Mouse (Mus musculus) left cerebral cortex, postnatal 4 days (tissue): Measurements from ENCODE around the gene 4933402D24Rik. TPM values are rescaled to one million over a fixed set of nuclear protein-coding genes. Genes with fewer than 3 reads are reported as not detected.

Experiments
- DNase-seq: peaks from one replicate; pipeline ENCODE4 v3.0.0-alpha.2; 2022
- intact Hi-C: fragments of 180-260 bp; cut with DNase I; formaldehyde crosslinking; loops from one replicate; pipeline ENCODE4 v1.15.1; 2025
- total RNA-seq, 2 experiments: library from RNA; stranded (reverse); gene quantifications; 2 replicates each; pipeline ENCODE4 v1.2.3; 2021

Gene 4933402D24Rik
- total RNA-seq: under 1 TPM; 0.22 to 0.40 TPM

DNA sequence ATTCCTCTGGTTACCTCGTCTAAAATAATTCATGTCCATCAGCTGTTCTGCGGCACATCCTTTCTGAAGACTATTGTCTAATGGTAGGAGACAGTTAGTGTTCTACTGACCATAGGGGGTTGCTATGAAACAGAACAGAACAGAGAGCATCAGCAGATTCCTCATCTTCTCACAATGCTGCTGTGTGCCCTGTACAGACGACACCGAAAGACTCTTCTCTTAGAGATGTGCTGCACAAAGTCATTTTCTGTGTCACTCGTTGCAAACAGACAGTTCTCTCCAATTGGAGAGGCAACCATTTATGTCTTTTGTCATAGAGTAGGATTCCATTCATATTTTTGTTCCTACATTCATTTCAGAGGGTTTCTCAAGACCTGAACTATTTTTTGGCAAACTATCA is at the start of gene 4933402D24Rik:
Gene 4933402D24Rik, minus strand, starts transcription at position 101 of the 400 bp plus-strand sequence.
- intact Hi-C loops: loop anchor here (10.0 kb wide), 3 partner anchors 186 to 536 kb away; no protein-coding TSS in a partner anchor
- no peak for DNase-seq

DNA sequence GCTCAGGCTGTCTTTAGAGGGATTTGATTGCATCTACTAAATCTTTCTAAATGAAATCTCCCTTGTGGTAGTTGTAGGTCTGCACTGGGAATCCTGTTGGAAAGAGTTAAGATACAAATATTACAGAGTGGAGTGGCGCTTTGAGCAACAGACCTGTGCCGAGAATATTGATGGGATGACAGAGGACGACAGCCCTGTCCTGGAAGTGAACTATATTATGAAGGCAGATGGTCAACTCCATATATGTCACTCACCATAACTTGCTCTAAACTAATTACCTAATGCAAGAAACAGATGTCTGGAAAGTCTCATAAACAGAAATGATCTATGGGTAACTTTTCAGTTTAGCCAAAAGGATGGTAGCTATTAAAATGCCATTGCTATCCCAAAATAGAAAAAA is 39.5 kb upstream of the 4933402D24Rik start:
- no peak for DNase-seq
- intact Hi-C loops: no loop called here

DNA sequence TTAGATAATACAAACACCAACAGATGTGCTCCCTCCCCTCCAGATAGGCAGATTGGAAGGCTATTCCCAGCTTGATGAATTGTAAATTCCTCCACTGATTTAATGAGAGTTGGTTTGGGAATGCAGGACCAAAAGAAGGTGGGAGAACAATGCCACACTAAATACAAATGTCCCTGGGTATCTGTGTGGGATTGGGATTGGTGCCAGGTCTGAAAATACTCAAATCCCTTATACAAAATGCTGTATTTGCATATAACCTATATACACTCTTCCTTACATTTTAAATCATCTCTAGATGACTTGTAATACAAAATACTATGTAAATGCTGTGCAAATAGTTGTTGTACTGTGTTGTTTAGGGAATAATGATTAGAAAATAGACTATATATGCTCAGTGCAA is 36.0 kb upstream of the 4933402D24Rik start:
- intact Hi-C loops: no loop called here
- DNase-seq: no peak

DNA sequence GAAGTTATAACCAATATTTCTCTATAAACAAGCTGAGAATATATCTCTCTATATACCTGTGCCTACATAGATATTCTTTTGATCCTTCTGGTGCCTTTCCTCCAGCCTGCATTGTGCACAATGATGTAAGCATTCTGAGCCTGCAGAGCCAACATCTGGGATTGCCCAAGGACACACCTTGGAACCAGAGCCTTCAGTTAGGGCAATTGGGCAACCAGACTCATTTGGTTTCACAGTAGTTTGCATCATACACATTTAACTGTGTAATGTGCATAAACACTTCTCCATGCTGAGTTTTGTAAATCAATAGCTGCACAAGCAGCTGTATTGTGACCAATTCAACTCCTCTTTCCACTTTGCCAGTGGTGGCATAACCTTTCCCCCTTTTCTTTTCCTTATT is 25.3 kb upstream of the 4933402D24Rik start:
- no peak for DNase-seq
- intact Hi-C loops: no loop called here

DNA sequence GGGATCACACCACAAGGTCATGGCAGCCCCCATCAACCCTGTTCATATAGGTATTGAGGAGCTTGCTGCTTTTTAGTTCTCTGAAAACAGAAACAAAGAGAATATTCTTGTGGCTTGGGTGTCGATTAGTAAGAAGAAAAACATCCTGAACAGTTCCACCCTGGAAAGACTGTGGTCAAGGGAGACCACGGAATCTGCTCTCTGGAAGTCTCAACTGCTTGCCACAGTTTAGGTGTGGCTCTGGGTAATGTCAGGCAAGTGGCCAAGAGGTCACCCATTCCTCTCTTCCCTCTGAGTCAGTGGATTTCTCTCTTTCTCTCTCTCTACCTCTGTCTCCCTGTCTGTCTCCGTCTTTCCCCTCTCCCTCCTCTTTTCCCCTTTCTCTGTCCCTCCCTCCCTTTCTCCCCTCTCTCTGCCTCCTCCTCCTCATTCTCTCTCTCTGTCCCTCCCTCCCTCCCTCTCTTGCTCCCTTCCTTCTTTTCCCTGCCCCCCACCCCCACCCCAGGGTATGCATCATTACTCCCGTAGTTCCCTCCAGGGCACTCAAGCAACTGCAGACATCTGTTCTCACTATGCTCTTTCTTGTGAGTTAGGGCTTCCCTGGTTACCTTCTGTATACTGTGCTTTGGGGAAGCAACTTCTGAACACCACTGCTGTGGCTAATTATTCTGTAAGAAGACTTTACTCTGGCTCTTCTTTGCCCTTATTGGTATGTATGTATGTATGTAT is 8.0 kb upstream of the 4933402D24Rik start:
- DNase-seq: no peak
- intact Hi-C loops: no loop called here

DNA sequence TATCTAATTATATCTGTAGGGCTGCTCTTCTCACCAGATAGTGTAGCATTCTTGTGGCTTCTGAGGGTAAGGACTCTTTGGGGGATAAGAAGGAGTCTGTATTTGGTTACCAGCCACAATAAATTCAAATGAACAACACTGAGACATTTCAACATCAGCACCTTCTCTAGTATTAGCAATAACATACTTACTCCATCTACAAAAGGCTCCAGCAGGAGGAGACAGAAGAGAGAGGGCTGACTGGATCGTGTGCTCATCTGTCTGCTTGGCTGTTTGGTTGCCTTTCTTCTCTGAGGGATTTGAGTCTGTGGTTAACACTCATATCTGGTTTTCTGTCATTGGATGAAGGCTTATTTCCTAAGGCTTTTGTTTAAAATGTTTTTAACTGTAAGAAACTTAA is 7.3 kb upstream of the 4933402D24Rik start:
- intact Hi-C loops: no loop called here

DNA sequence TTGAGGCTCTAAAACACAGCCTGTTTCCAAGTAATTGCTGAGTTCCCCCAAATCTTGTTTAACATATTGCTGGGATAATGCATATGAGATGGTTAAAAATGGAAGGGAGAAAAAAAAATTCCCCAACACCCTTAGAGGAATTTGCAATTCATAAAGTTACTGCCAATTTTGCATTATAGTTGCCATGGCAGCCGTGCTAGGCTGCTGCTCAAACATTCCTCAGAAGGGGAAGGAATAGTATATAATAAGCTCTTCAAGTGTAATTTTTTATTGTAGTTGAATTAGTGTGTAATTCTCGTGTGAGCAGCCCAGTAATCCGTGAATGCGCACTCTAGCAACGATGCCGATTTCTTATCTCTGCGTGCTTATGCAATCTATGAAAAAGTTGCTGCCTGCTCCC is 1.2 kb upstream of the 4933402D24Rik start:
- no peak for DNase-seq
- intact Hi-C loops: no loop called here

More for the DNA sequence above, 7.3 kb upstream of the 4933402D24Rik start:
- no peak for DNase-seq

DNA sequence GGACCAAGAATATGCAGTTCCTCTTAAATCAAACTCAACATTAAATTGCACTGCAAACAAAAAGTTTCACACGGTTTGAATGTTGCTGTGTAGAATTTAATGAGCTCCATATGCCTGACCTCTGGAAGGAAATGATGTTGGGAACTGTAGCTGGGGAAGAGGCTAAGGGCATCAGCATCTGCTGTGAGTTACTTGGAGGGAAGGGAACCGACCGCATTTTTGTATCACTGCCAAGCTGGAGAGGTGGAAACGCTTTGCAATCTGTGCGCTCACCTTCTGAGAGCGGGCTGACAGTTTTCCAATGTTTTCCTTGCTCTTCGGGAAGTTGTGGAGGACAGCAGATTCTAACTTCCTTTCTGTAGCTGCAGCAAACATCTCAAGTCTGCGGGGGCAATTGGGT is 955 bp downstream of the 4933402D24Rik start:
- peak; percentile 17 for DNase-seq
- intact Hi-C loops: loop anchor here (10.0 kb wide), 3 partner anchors 187 to 537 kb away; no protein-coding TSS in a partner anchor

DNA sequence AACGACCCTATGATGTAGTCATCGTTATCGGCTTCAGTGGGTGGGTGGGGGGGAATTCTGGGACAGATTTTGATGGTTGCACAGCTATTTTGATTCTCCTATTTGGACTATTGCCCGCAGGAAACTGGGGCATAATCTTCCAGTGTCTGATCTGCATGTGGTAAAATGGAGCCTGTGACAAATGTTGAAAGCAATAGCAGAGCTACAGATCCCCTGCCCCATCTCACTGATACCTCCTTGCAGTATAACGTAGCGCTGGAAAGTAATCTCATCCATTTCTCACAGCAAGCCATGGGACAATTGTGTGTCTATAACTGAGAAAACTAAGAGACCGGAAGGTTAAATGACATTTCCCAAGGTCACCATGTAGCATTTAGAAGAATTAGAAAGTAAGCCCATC is 4.7 kb downstream of the 4933402D24Rik start:
- DNase-seq: no peak
- intact Hi-C loops: loop anchor here (5.0 to 10.0 kb wide), 4 partner anchors 190 to 540 kb away; no protein-coding TSS in a partner anchor

DNA sequence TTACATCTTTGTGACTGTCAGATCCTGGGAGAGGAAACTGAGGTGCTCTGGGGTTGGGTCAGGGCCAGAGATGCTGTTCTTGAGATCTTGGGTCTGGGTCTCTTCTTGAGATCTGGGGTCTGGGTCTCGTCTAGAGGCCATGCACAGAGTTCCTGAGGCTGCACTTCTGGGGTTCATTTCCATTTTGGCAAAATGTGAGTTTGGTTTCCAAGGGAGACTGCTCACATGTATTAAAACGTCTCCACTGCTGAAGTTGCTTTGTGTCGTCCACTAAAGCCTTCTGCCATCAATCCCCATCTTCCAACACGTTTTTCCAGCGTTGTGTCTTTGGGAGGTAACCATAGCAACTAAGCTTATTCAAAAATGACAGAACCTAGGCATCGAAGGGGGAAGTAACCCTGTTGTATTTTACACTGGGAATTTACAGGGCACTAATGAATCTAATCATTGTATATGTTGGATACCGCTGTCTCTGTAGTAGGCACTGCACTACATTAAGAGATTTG is 5.1 kb downstream of the 4933402D24Rik start:
- intact Hi-C loops: loop anchor here (2.0 to 10.0 kb wide), 5 partner anchors 191 to 685 kb away; no protein-coding TSS in a partner anchor
- DNase-seq: peak; percentile 4

DNA sequence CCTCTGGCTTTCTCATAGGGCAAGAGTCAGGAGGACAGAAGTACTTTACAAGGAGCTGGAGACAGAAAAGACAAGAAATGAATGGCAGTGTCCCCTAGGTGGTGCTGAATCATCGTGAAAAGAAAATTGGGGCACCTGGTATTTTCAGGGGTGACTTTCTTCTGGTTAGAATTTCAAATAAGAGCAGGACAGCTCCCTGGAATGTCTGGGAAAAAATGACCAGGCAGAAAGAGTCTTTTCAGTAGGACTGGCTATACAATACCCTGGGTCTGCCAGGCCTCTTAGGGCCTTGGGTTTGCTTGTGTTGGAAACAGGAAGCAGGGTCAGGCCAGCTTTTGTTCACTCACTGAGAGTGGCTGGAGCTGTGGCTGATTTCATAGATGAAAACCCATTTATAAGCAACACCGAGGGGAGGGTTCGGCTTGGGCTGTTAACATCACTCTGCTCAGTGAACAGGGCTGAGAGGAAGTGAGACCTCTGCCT is 5.8 kb downstream of the 4933402D24Rik start:
- DNase-seq: peak; percentile 30
- intact Hi-C loops: loop anchor here (2.0 to 10.0 kb wide), 5 partner anchors 192 to 686 kb away; no protein-coding TSS in a partner anchor

DNA sequence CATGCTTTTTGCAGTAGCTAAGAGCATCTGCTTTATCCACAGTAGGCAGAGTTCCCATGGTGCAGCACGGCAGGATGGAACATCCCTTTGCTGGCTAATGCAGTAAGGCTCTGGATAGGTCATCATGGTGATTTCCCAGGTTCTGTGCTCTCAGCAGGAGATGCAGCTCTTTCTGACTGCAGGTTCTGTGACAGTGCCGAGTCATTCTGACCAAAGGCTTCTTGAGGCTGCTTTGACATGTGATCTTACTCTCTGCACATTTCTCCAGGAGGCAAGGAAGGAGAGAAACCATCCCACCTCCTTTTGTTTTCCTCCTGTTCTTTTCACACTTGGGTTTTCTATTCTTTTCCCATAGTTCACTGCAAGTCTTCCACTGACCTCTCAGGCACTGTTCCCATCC is 13.1 kb downstream of the 4933402D24Rik start:
- no peak for DNase-seq
- intact Hi-C loops: no loop called here

DNA sequence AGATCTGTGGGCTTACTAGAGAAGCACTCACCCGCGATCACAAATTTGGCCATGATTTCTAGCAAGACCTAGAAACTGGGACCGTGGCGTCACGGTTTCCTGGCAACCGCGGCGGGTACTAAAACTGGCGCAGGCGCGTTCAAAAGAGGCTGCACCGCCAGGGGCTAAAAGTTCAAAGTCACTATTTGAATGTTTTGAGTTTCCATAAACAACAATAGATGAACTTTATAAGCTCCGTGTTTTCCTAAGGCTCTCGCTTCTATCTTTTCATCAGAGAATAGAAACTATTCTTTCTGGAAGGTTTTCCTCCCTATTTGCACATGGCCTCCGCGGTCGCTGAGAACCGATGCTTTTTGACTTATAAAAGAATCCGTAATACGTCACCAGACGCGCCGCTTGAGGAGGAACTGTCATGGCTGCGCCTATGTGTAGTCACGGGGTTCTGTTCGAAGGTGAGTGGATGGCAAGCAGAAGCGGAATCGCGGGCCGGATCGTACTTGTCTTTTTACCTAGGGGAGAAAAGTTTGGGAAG is 38.8 kb downstream of the 4933402D24Rik start, which contains the start of the genes Mdh1b and Fastkd2:
Gene Mdh1b, minus strand, starts transcription at position 79 of the 532 bp plus-strand sequence.
Gene Fastkd2, plus strand, starts transcription at position 375 of the 532 bp plus-strand sequence.
- intact Hi-C loops: no loop called here
- peak; percentile 87 for DNase-seq

DNA sequence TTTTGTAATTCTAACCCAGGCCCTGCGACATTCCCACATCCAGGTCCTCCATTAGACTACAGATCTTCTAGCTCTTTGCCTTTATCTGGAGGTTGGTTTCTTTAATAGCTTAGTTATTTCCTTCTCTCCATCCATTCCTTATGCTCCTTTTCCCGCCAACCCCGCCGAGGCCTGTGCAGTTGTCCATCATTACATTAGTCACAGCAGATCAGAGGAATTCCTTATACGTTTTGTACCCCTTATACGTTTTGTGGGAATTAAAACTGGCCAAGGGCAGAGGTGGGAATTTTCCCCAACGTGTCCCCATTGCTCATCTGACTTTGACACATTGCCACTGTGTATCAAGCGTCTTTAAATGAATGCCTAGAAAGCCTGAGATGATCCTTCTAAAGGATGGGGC is 39.3 kb downstream of the 4933402D24Rik start:
- DNase-seq: peak; percentile 2
- intact Hi-C loops: no loop called here

DNA sequence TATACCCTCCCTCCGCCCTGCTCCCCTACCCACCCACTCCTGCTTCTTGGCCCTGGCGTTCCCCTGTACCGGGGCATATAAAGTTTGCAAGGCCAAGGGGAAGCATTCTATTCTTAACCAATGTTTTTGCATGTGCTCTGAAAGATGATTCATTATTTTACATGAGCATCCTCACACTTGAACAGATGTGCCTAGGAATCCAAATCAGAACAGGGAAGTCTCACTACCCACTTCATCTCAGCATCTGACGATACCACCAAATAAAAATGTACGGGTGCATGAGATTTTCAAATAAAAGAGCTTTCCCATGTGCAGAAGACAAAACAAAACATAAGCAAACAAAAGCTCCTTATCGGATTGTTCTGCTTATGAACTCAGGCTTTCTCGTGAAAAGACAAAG is 48.9 kb downstream of the 4933402D24Rik start:
- intact Hi-C loops: no loop called here
- DNase-seq: no peak

DNA sequence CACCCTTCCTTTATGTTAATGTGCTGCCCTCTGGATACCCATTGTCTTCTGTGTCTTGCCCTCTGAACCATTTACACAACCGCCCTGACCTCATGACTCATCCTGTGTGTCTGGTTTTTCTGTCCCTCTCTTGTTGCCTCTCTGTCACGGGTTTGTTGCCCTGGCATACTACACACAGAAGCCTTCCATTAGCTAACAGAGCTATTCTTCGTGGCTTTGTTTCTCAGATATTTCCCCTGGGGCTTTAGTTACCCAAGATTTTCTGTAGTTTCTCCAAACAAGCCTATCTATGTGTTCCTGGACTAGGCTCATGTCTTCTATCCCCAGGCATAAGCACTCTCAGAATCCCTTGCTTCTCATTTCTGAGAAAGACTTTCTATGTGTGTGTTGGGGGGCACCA is 60.2 kb downstream of the 4933402D24Rik start:
- intact Hi-C loops: no loop called here
- no peak for DNase-seq

DNA sequence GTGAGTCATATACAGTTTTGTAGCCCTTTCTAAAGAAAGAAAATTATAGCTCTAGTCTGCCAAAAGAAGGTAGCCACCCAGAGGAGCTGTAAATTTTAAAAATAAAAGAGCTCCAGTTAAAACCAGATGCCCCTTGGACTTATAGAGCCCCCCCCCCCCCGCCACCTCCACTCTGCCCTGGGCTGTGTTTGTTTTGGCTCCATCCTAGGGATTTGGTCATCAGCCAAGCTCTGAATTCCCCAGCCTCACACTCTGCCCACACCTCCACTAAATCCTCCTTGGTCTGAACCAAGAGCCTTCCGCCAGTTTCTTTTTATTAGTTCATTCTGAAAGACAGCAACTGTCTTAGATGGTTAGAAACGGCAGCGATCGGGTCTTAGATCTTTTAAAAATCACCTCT is 63.3 kb downstream of the 4933402D24Rik start:
- intact Hi-C loops: no loop called here
- no peak for DNase-seq

Other genes starting within 250 kb of the 4933402D24Rik start
- gene Gm39653, start 153.3 kb downstream of the 4933402D24Rik start, total RNA-seq: not detected
- not detected for gene Dytn, start 82.3 kb downstream of the 4933402D24Rik start, total RNA-seq
- under 1 TPM in 1 of 2 experiments, not detected in 1; 0.34 TPM for gene Mdh1b, start 38.9 kb downstream of the 4933402D24Rik start, total RNA-seq
- gene Fastkd2, start 38.7 kb downstream of the 4933402D24Rik start, total RNA-seq: 10 to 100 TPM; 15.9 to 23.1 TPM